ENCODE assay signal across 14 mouse cellular contexts in the genomic region with DNA sequence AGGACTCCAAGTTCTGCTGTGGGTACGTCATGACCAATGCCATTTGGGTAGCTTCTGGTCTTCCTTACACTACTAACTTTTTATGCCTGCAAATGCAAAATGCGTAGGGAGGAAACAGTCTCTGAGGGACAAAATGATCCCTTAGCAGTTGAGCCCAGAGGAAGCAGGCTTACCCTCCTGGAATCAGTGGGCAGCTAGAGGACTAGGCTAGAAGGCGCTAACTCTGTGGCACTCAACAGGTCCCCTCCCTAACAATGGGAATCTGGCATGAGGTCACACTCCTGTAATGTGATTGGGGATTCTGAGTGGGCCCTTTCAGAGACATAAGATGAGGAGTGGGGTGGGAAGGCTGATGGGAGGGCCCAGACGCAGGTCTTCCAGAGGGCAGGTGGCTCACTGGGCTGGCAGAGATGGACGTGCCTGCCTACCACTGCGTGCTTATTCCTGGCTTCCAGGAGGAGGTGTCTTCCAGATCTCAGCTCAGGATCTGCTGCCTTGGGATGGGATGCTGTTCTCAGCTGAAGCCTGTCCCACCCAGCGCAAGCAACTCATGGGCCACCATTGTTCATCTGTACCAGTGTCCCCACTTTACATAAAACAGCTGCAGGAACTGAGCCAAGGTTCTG. TPM values are rescaled to one million over a fixed set of nuclear protein-coding genes. Genes with fewer than 3 reads are reported as not detected.
DNase-seq lines count a peak whose midpoint lies in the region; ATAC-seq and TF ChIP-seq lines count a peak whose summit lies in the region.
"Had no signal": no experiment of that assay in that cellular context is flagged by ENCODE, and none has a peak within 500 bp of the region (broad histone marks: within the 10 kb centered on the region; RNA-seq: fewer than 3 reads in every experiment).

No protein-coding gene starts in this region.

- 86% methylated on average over 7 of the region's 7 CpGs for WGBS in liver, embryonic 11.5 days
- 81% methylated on average over 7 of the region's 7 CpGs for WGBS in limb, embryonic 15.5 days
- WGBS in stomach, postnatal 0 days: 73% methylated on average over 7 of the region's 7 CpGs

- TF ChIP-seq EP300 in stomach, postnatal 0 days (optimal IDR thresholded peaks at IDR 0.05): no peak

- no peak overlapping the region for H3K9ac ChIP-seq in liver, embryonic 11.5 days (ENCODE audit: low read depth, low read length)
- no peak overlapping the region for H3K9ac ChIP-seq in limb, embryonic 15.5 days
- H3K9ac ChIP-seq in stomach, postnatal 0 days (ENCODE audit: low read length): no peak overlapping the region
- H3K9ac ChIP-seq: heart, embryonic 15.5 days; hindbrain, embryonic 12.5 days; intestine, embryonic 15.5 days had no signal

- no peak overlapping the region for H3K4me3 ChIP-seq in liver, embryonic 11.5 days (ENCODE audit: low read depth, low read length)
- H3K4me3 ChIP-seq in limb, embryonic 15.5 days: no peak overlapping the region
- no peak overlapping the region for H3K4me3 ChIP-seq in stomach, postnatal 0 days (ENCODE audit: low read depth, low read length)
- H3K4me3 ChIP-seq: erythroblast, embryonic 14.5 days; heart, embryonic 15.5 days; hindbrain, embryonic 12.5 days; intestine, embryonic 15.5 days; megakaryocyte, embryonic 14.5 days had no signal

- DNase-seq in liver, embryonic 11.5 days (ENCODE audit: low spot score): no peak
- no peak for DNase-seq in liver
- DNase-seq in NIH3T3 (ENCODE audit: low read depth): peak; percentile 64
- no peak for DNase-seq in stomach, postnatal 0 days (ENCODE audit: low spot score)
- DNase-seq in c-Kit-positive CD71-positive TER-119-positive erythroid progenitor cells, embryonic 14.5 days (ENCODE audit: low spot score): no peak
- no peak for DNase-seq in thymus, postnatal 14 days
- DNase-seq: adrenal gland, adult 8-10 months; right cerebral cortex, postnatal 4 days had no signal

- H3K36me3 ChIP-seq in liver, embryonic 11.5 days (ENCODE audit: control insufficient read depth, insufficient read depth, low read length): peaks cover 8% of the 10 kb centered on the region
- peaks cover 19% of the 10 kb centered on the region for H3K36me3 ChIP-seq in limb, embryonic 15.5 days
- H3K36me3 ChIP-seq in stomach, postnatal 0 days (ENCODE audit: control insufficient read depth, insufficient read depth, low read length): peaks cover 7% of the 10 kb centered on the region; the same call in 1 of the 2 replicates
- H3K36me3 ChIP-seq: hindbrain, embryonic 12.5 days had no signal

- no peak overlapping the region for H3K4me2 ChIP-seq in liver, embryonic 11.5 days
- H3K4me2 ChIP-seq in limb, embryonic 15.5 days: no peak overlapping the region
- no peak overlapping the region for H3K4me2 ChIP-seq in stomach, postnatal 0 days (replicated peaks; ENCODE audit: low read depth)
- H3K4me2 ChIP-seq: heart, embryonic 15.5 days; hindbrain, embryonic 12.5 days; intestine, embryonic 15.5 days had no signal

- no peak for TF ChIP-seq CTCF in stomach, postnatal 0 days (IDR thresholded peaks at IDR 0.05; ENCODE audit: low read depth)

- no peak for ATAC-seq in liver, embryonic 11.5 days (replicated peaks; ENCODE audit: low FRiP score)
- no peak for ATAC-seq in limb, embryonic 15.5 days (ENCODE audit: insufficient number of reproducible peaks, low FRiP score, low TSS enrichment, low read depth)
- no peak for ATAC-seq in stomach, postnatal 0 days (ENCODE audit: low FRiP score, low TSS enrichment)
- ATAC-seq: intestine, embryonic 15.5 days had no signal

- H3K9me3 ChIP-seq in liver, embryonic 11.5 days (ENCODE audit: control insufficient read depth, low read length): no peaks in the 10 kb centered on the region
- no peaks in the 10 kb centered on the region for H3K9me3 ChIP-seq in limb, embryonic 15.5 days
- H3K9me3 ChIP-seq in stomach, postnatal 0 days (ENCODE audit: control insufficient read depth, low read length): no peaks in the 10 kb centered on the region
- H3K9me3 ChIP-seq: heart, embryonic 15.5 days; hindbrain, embryonic 12.5 days; intestine, embryonic 15.5 days; megakaryocyte, embryonic 14.5 days had no signal

- no peaks in the 10 kb centered on the region for H3K27me3 ChIP-seq in liver, embryonic 11.5 days (replicated peaks; ENCODE audit: control insufficient read depth, insufficient read depth, low read length)
- no peaks in the 10 kb centered on the region for H3K27me3 ChIP-seq in limb, embryonic 15.5 days
- H3K27me3 ChIP-seq in stomach, postnatal 0 days (ENCODE audit: control insufficient read depth, insufficient read depth, low read length): no peaks in the 10 kb centered on the region
- H3K27me3 ChIP-seq: heart, embryonic 15.5 days; intestine, embryonic 15.5 days had no signal

- H3K27ac ChIP-seq in liver, embryonic 11.5 days (ENCODE audit: low read depth, low read length): peak overlapping the region; percentile 62
- H3K27ac ChIP-seq in limb, embryonic 15.5 days: peak overlapping the region; percentile 57
- 0 out of 2 replicates have a peak overlapping the region, but pooled peaks have one; percentile 1 for H3K27ac ChIP-seq in stomach, postnatal 0 days (replicated peaks)
- H3K27ac ChIP-seq: heart, embryonic 15.5 days; hindbrain, embryonic 12.5 days; intestine, embryonic 15.5 days had no signal

- H3K4me1 ChIP-seq in liver, embryonic 11.5 days (replicated peaks; ENCODE audit: control insufficient read depth, insufficient read depth, low read length): peaks cover 33% of the 10 kb centered on the region
- peaks cover 49% of the 10 kb centered on the region for H3K4me1 ChIP-seq in limb, embryonic 15.5 days
- peaks cover 3% of the 10 kb centered on the region; the same call in 1 of the 2 replicates for H3K4me1 ChIP-seq in stomach, postnatal 0 days (replicated peaks; ENCODE audit: control insufficient read depth, insufficient read depth)

RNA-seq across cellular contexts. Expression of gene Nol12, which starts 3.8 kb away (rescaled TPM):
- polyA plus RNA-seq in liver, embryonic 11.5 days (2014; fragmentation: Nextera tagmentation; extraction: Ambion mirVana): 69.6 and 75.3 TPM in 2 replicates
- 53.2 and 55.2 TPM in 2 replicates for polyA plus RNA-seq in limb, embryonic 15.5 days (2015; fragmentation: Nextera tagmentation; extraction: Ambion mirVana)
- 32.3 and 36.4 TPM in 2 replicates for polyA plus RNA-seq in stomach, postnatal 0 days (2015; fragmentation: Nextera tagmentation; extraction: Ambion mirVana)

RNA-seq across cellular contexts. Expression of gene Lgals1, which starts 4.4 kb away (rescaled TPM):
- polyA plus RNA-seq in liver, embryonic 11.5 days (2014; fragmentation: Nextera tagmentation; extraction: Ambion mirVana): 761 and 837 TPM in 2 replicates
- polyA plus RNA-seq in limb, embryonic 15.5 days (2015; fragmentation: Nextera tagmentation; extraction: Ambion mirVana): 2,795 and 2,816 TPM in 2 replicates
- polyA plus RNA-seq in stomach, postnatal 0 days (2015; fragmentation: Nextera tagmentation; extraction: Ambion mirVana): 1,326 and 1,632 TPM in 2 replicates

RNA-seq across cellular contexts. Expression of gene Triobp, which starts 16.6 kb away (rescaled TPM):
- polyA plus RNA-seq in liver, embryonic 11.5 days (2014; fragmentation: Nextera tagmentation; extraction: Ambion mirVana): 46.7 and 50.7 TPM in 2 replicates
- polyA plus RNA-seq in limb, embryonic 15.5 days (2015; fragmentation: Nextera tagmentation; extraction: Ambion mirVana): 54.8 and 59.2 TPM in 2 replicates
- polyA plus RNA-seq in stomach, postnatal 0 days (2015; fragmentation: Nextera tagmentation; extraction: Ambion mirVana): 22.4 and 30.6 TPM in 2 replicates

RNA-seq across cellular contexts. Expression of gene Pdxp, which starts 17.2 kb away (rescaled TPM):
- polyA plus RNA-seq in liver, embryonic 11.5 days (2014; fragmentation: Nextera tagmentation; extraction: Ambion mirVana): 23.7 and 23.8 TPM in 2 replicates
- polyA plus RNA-seq in limb, embryonic 15.5 days (2015; fragmentation: Nextera tagmentation; extraction: Ambion mirVana): 13.0 and 15.0 TPM in 2 replicates
- 4.1 and 4.3 TPM in 2 replicates for polyA plus RNA-seq in stomach, postnatal 0 days (2015; fragmentation: Nextera tagmentation; extraction: Ambion mirVana)

RNA-seq across cellular contexts. Expression of gene Sh3bp1, which starts 31.3 kb away (rescaled TPM):
- polyA plus RNA-seq in liver, embryonic 11.5 days (2014; fragmentation: Nextera tagmentation; extraction: Ambion mirVana): 69.4 and 70.3 TPM in 2 replicates
- polyA plus RNA-seq in limb, embryonic 15.5 days (2015; fragmentation: Nextera tagmentation; extraction: Ambion mirVana): 55.2 and 61.1 TPM in 2 replicates
- 22.7 and 27.4 TPM in 2 replicates for polyA plus RNA-seq in stomach, postnatal 0 days (2015; fragmentation: Nextera tagmentation; extraction: Ambion mirVana)

Comparison
In these comparisons a context has a peak if more than half of its experiments do, and no peak if none do; other contexts are left out.
1. H3K27ac ChIP-seq: peak in every context shown above with its lines; median percentile 62 in liver, embryonic 11.5 days; 57 in limb, embryonic 15.5 days; 1 in stomach, postnatal 0 days.